Mouse (Mus musculus) left cerebral cortex, adult 2 months (tissue): ENCODE measurements around the gene Invs. TPM values are rescaled to one million over a fixed set of nuclear protein-coding genes. Genes with fewer than 3 reads are reported as not detected.
A peak's percentile ranks its signal among the peaks of the same experiment; 100 is the strongest.

ENCODE experiments used
- DNase-seq, 2 experiments: peaks; one replicate each; pipeline ENCODE4 v3.0.0; 2021 to 2022; ENCODE audit warnings: low spot score in 2 of 2, mixed read lengths in 1 of 2; ENCODE audit errors: extremely low spot score in 1 of 2
- H3K27ac ChIP-seq: fragments of 200-600 bp; 2 replicates; pipeline ENCODE4 v1.8.1; 2022
- H3K4me3 ChIP-seq: fragments of 200-600 bp; 2 replicates; pipeline ENCODE4 v1.8.1; 2022
- CTCF ChIP-seq: fragments of 200-600 bp; IDR thresholded peaks from 2 replicates; pipeline ENCODE4 v1.8.1; 2022; ENCODE audit warnings: antibody characterized with exemption, mild to moderate bottlenecking, moderate library complexity
- intact Hi-C: fragments of 180-260 bp; cut with DNase I; formaldehyde crosslinking; loops from one replicate; pipeline ENCODE4 v1.15.1; 2025
- long read RNA-seq, 2 experiments: library from polyadenylated mRNA; stranded (forward); transcript quantifications; one replicate each; pipeline ENCODE4 v2.0.0; 2021; ENCODE audit warnings: borderline mapping rate in 2 of 2
- total RNA-seq, 2 experiments: library from RNA; stranded (reverse); gene quantifications; 2 replicates each; pipeline ENCODE4 v1.2.3; 2021

The Invs gene
- 10 to 100 TPM; 12.7 to 13.3 TPM for total RNA-seq
- long read RNA-seq, experiment 1, partial matches to known transcripts = 0 of 1 reads
- long read RNA-seq, experiment 1, other reads (novel, unspliced or antisense) = 1 of 1 reads
- long read RNA-seq, experiment 2, full-length matches to known transcripts = 1 of 2 reads
- long read RNA-seq, experiment 2, partial matches to known transcripts = 0 of 2 reads
- long read RNA-seq, experiment 2, other reads (novel, unspliced or antisense) = 1 of 2 reads

- Histone ChIP-seq H3K4me3 (peak within 1 kb of the TSS; percentile 98), H3K27ac (peak within 1 kb of the TSS; percentile 95)
- peak; percentile 91 to 95 for DNase-seq
- TF ChIP-seq CTCF = no peak
- intact Hi-C loops = loop anchor here (2.0 to 5.0 kb wide), 2 partner anchors 52 to 235 kb away; partner anchors contain the start of gene Nr4a3
Measured at GRCm38 (mm10) chr4:48279498-48280134, at the start of gene Invs, which contains the start of gene Erp44. TSS of gene Invs (plus strand) at chr4:48279760. TSS of gene Erp44 (minus strand) at chr4:48279558.

GRCm38 (mm10) chr4:48236721-48237120 is 42.8 kb upstream of the Invs start:
- intact Hi-C loops = no loop called here
- H3K27ac ChIP-seq = no peak overlapping the region

GRCm38 (mm10) chr4:48239046-48239445 is 40.5 kb upstream of the Invs start:
- H3K27ac ChIP-seq = no peak overlapping the region
- DNase-seq = no peak
- no peak overlapping the region for H3K4me3 ChIP-seq
- TF ChIP-seq CTCF = no peak
- intact Hi-C loops = no loop called here

More at GRCm38 (mm10) chr4:48236721-48237120, 42.8 kb upstream of the Invs start:
- DNase-seq = no peak
- TF ChIP-seq CTCF = no peak
- H3K4me3 ChIP-seq = no peak overlapping the region

GRCm38 (mm10) chr4:48242482-48242881 is 37.1 kb upstream of the Invs start:
- no peak for DNase-seq
- no peak for TF ChIP-seq CTCF
- no peak overlapping the region for H3K27ac ChIP-seq
- H3K4me3 ChIP-seq = no peak overlapping the region
- intact Hi-C loops = no loop called here

GRCm38 (mm10) chr4:48243737-48244136 is 35.8 kb upstream of the Invs start:
- DNase-seq = no peak
- H3K27ac ChIP-seq = no peak overlapping the region
- intact Hi-C loops = no loop called here
- no peak overlapping the region for H3K4me3 ChIP-seq
- no peak for TF ChIP-seq CTCF

GRCm38 (mm10) chr4:48244280-48244679 is 35.3 kb upstream of the Invs start:
- Histone ChIP-seq H3K4me3 (no peak overlapping the region), H3K27ac (no peak overlapping the region)
- DNase-seq = no peak
- intact Hi-C loops = no loop called here
- no peak for TF ChIP-seq CTCF

GRCm38 (mm10) chr4:48253266-48253665 is 26.3 kb upstream of the Invs start:
- DNase-seq = no peak
- intact Hi-C loops = no loop called here
- no peak for TF ChIP-seq CTCF

GRCm38 (mm10) chr4:48258045-48258444 is 21.5 kb upstream of the Invs start:
- TF ChIP-seq CTCF = no peak
- no peak overlapping the region for H3K27ac ChIP-seq
- H3K4me3 ChIP-seq = no peak overlapping the region
- DNase-seq = no peak
- intact Hi-C loops = no loop called here

More at GRCm38 (mm10) chr4:48253266-48253665, 26.3 kb upstream of the Invs start:
- Histone ChIP-seq H3K27ac (no peak overlapping the region), H3K4me3 (no peak overlapping the region)

GRCm38 (mm10) chr4:48267683-48268082 is 11.9 kb upstream of the Invs start:
- H3K4me3 ChIP-seq = no peak overlapping the region
- DNase-seq = no peak
- H3K27ac ChIP-seq = no peak overlapping the region
- intact Hi-C loops = no loop called here
- TF ChIP-seq CTCF = no peak

GRCm38 (mm10) chr4:48268127-48268526 is 11.4 kb upstream of the Invs start:
- intact Hi-C loops = no loop called here
- TF ChIP-seq CTCF = no peak
- no peak for DNase-seq
- Histone ChIP-seq H3K4me3 (no peak overlapping the region), H3K27ac (no peak overlapping the region)

GRCm38 (mm10) chr4:48270532-48270931 is 9.0 kb upstream of the Invs start:
- H3K27ac ChIP-seq = no peak overlapping the region
- H3K4me3 ChIP-seq = no peak overlapping the region
- TF ChIP-seq CTCF = no peak
- intact Hi-C loops = no loop called here
- DNase-seq = no peak

GRCm38 (mm10) chr4:48271838-48272237 is 7.7 kb upstream of the Invs start:
- H3K4me3 ChIP-seq = no peak overlapping the region
- no peak overlapping the region for H3K27ac ChIP-seq
- no peak for TF ChIP-seq CTCF
- DNase-seq = no peak
- intact Hi-C loops = no loop called here
